Mouse (Mus musculus): Measurements from ENCODE around the gene Paox.

Gene Paox

GRCm38 (mm10) chr7:140115583-140116328, at the start of gene Paox:
Gene Paox (plus strand): TSS chr7:140115799.
- no peak for DNase-seq (ENCODE audit: low spot score in 2 of 2)

GRCm38 (mm10) chr7:140067397-140067796, 48.2 kb upstream of the Paox start:
- DNase-seq (ENCODE audit: low spot score in 2 of 2): no peak

GRCm38 (mm10) chr7:140070042-140070711, 45.4 kb upstream of the Paox start:
- DNase-seq (ENCODE audit: low spot score in 2 of 2): no peak

GRCm38 (mm10) chr7:140077698-140078097, 37.9 kb upstream of the Paox start:
- no peak for DNase-seq (ENCODE audit: low spot score in 2 of 2)

- no peak for DNase-seq (ENCODE audit: low spot score in 2 of 2)
These were observed 36.9 kb upstream of the Paox start for GRCm38 (mm10) chr7:140078711-140079110.

- DNase-seq (ENCODE audit: low spot score in 2 of 2): no peak
These were observed 35.0 kb upstream of the Paox start for GRCm38 (mm10) chr7:140080503-140081156.

GRCm38 (mm10) chr7:140081408-140082241, 34.0 kb upstream of the Paox start:
- no peak for DNase-seq (ENCODE audit: low spot score in 2 of 2)

- no peak for DNase-seq (ENCODE audit: low spot score in 2 of 2)
These were observed 33.3 kb upstream of the Paox start, which contains the start of gene Caly for GRCm38 (mm10) chr7:140082242-140082678. Gene Caly (minus strand): TSS chr7:140082548.

- no peak for DNase-seq (ENCODE audit: low spot score in 2 of 2)
These were observed 25.0 kb upstream of the Paox start for GRCm38 (mm10) chr7:140090601-140091000.

- DNase-seq (ENCODE audit: low spot score in 2 of 2): no peak
These were observed 22.6 kb upstream of the Paox start, which contains the start of gene Prap1 for GRCm38 (mm10) chr7:140092924-140093528. Gene Prap1 (plus strand): TSS chr7:140093395.

GRCm38 (mm10) chr7:140094954-140095353, 20.6 kb upstream of the Paox start:
- peak; percentile 43 to 50 for DNase-seq (ENCODE audit: low spot score in 2 of 2)

- DNase-seq (ENCODE audit: low spot score in 2 of 2): no peak
These were observed 20.0 kb upstream of the Paox start for GRCm38 (mm10) chr7:140095556-140095955.

- DNase-seq (ENCODE audit: low spot score in 2 of 2): no peak
These were observed 19.5 kb upstream of the Paox start for GRCm38 (mm10) chr7:140096055-140096454.

- no peak for DNase-seq (ENCODE audit: low spot score in 2 of 2)
These were observed 17.1 kb upstream of the Paox start for GRCm38 (mm10) chr7:140098466-140098865.

GRCm38 (mm10) chr7:140101498-140101897, 14.1 kb upstream of the Paox start:
- DNase-seq (ENCODE audit: low spot score in 2 of 2): no peak

GRCm38 (mm10) chr7:140101993-140102860, 13.4 kb upstream of the Paox start, which contains the start of gene Fuom:
Gene Fuom (minus strand): TSS chr7:140102441.
- DNase-seq (ENCODE audit: low spot score in 2 of 2): peak; percentile 85 to 89

GRCm38 (mm10) chr7:140104009-140104408, 11.6 kb upstream of the Paox start:
- no peak for DNase-seq (ENCODE audit: low spot score in 2 of 2)

GRCm38 (mm10) chr7:140111943-140112342, 3.7 kb upstream of the Paox start:
- no peak for DNase-seq (ENCODE audit: low spot score in 2 of 2)

- DNase-seq (ENCODE audit: low spot score in 2 of 2): peak; percentile 90
These were observed 893 bp downstream of the Paox start, which contains the start of gene Echs1 for GRCm38 (mm10) chr7:140116329-140117054. Gene Echs1 (minus strand): TSS chr7:140116476.
